Mouse (Mus musculus) forebrain, embryonic 12.5 days (tissue): Measurements from ENCODE around the gene Alox15. TPM values are rescaled to one million over a fixed set of nuclear protein-coding genes. Genes with fewer than 3 reads are reported as not detected.

Source experiments
- ATAC-seq: fragments of 200-750 bp; cut with Nextera tagmentation; 2 replicates; pipeline ENCODE4 v1.8.0; 2017; ENCODE audit warnings: moderate TSS enrichment; ENCODE audit not compliant: low FRiP score
- H3K27ac ChIP-seq: fragments of 300-500 bp; sonication (generic); 2 replicates; pipeline ENCODE4 v1.5.1; 2016; ENCODE audit warnings: mild to moderate bottlenecking
- H3K27me3 ChIP-seq: fragments of 300-500 bp; sonication (generic); 2 replicates; pipeline ENCODE4 v1.6.1; 2016; ENCODE audit warnings: mild to moderate bottlenecking
- H3K36me3 ChIP-seq: fragments of 300-500 bp; sonication (generic); replicated peaks from 2 replicates; pipeline ENCODE4 v1.6.1; 2016; ENCODE audit warnings: mild to moderate bottlenecking
- H3K4me1 ChIP-seq: fragments of 300-500 bp; sonication (generic); 2 replicates; pipeline ENCODE4 v1.6.1; 2016
- H3K4me2 ChIP-seq: fragments of 300-500 bp; sonication (generic); 2 replicates; pipeline ENCODE4 v1.6.1; 2016; ENCODE audit warnings: mild to moderate bottlenecking, moderate library complexity
- H3K4me3 ChIP-seq: fragments of 300-500 bp; sonication (generic); replicated peaks from 2 replicates; pipeline ENCODE4 v1.5.1; 2016; ENCODE audit warnings: mild to moderate bottlenecking
- H3K9ac ChIP-seq: fragments of 300-500 bp; sonication (generic); 2 replicates; pipeline ENCODE4 v1.6.1; 2016; ENCODE audit warnings: mild to moderate bottlenecking
- H3K9me3 ChIP-seq: fragments of 300-500 bp; sonication (generic); 2 replicates; pipeline ENCODE4 v1.6.1; 2016
- WGBS: fragments of 180-500 bp; shearing (Covaris S2); methylation state at CpG from one replicate; pipeline ENCODE4 v1.1.7; 2016; 5-methylcytosine and 5-hydroxymethylcytosine counted together
- polyA plus RNA-seq: library from polyadenylated mRNA; unstranded; fragments of >200 nt; fragmentation: Nextera tagmentation; extraction: Ambion mirVana; gene quantifications from 2 replicates; pipeline ENCODE4 v1.2.1, GENCODE M21; 2016

The Alox15 gene
- polyA plus RNA-seq, 1 experiment from 2014 or later, result 0.34 TPM

GRCm38 (mm10) chr11:70302293-70302692 is 49.5 kb downstream of the Alox15 start:
- H3K4me2 ChIP-seq, result no peak overlapping the region
- WGBS, result 83% methylated on average over 4 of the region's 4 CpGs
- H3K27ac ChIP-seq, result no peak overlapping the region
- H3K4me3 ChIP-seq, result no peak overlapping the region
- no peak for ATAC-seq
- no peaks in the 10 kb centered on the region for H3K4me1 ChIP-seq
- H3K9me3 ChIP-seq, result peaks cover 6% of the 10 kb centered on the region
- H3K9ac ChIP-seq, result no peak overlapping the region
- H3K27me3 ChIP-seq, result peaks cover 5% of the 10 kb centered on the region; the same call in 1 of the 2 replicates
- H3K36me3 ChIP-seq, result no peaks in the 10 kb centered on the region

GRCm38 (mm10) chr11:70297836-70298454 is 53.9 kb downstream of the Alox15 start:
- no peak for ATAC-seq
- WGBS, result 65% methylated on average over 12 of the region's 12 CpGs
- Histone ChIP-seq H3K27ac (no peak overlapping the region), H3K36me3 (no peaks in the 10 kb centered on the region), H3K4me2 (no peak overlapping the region), H3K4me3 (no peak overlapping the region), H3K9me3 (peaks cover 6% of the 10 kb centered on the region), H3K9ac (no peak overlapping the region), H3K27me3 (no peaks in the 10 kb centered on the region), H3K4me1 (no peaks in the 10 kb centered on the region)

GRCm38 (mm10) chr11:70297405-70297804 is 54.4 kb downstream of the Alox15 start:
- no peak for ATAC-seq
- Histone ChIP-seq H3K4me2 (no peak overlapping the region), H3K27ac (no peak overlapping the region), H3K36me3 (no peaks in the 10 kb centered on the region), H3K9ac (no peak overlapping the region), H3K4me3 (no peak overlapping the region), H3K27me3 (no peaks in the 10 kb centered on the region), H3K9me3 (peaks cover 6% of the 10 kb centered on the region), H3K4me1 (no peaks in the 10 kb centered on the region)
- WGBS, result 64% methylated on average over 4 of the region's 4 CpGs

Other genes with a start within 250 kb of the Alox15 start
- not detected in 2 replicates for gene Mgl2, start 221.7 kb downstream of the Alox15 start, polyA plus RNA-seq
- gene Clec10a, start 195.8 kb downstream of the Alox15 start, polyA plus RNA-seq, result 0.17 and 0.33 TPM in 2 replicates
- 1.5 and 2.5 TPM in 2 replicates for gene Slc16a11, start 139.3 kb downstream of the Alox15 start, polyA plus RNA-seq
- 14.3 and 14.4 TPM in 2 replicates for gene Slc16a13, start 131.0 kb downstream of the Alox15 start, polyA plus RNA-seq
- gene Bcl6b, start 122.2 kb downstream of the Alox15 start, polyA plus RNA-seq, result 5.7 and 5.9 TPM in 2 replicates
- gene 0610010K14Rik, start 114.1 kb downstream of the Alox15 start, polyA plus RNA-seq, result 203 and 215 TPM in 2 replicates
- gene Gm21988, start 112.2 kb downstream of the Alox15 start, polyA plus RNA-seq, result 9.4 and 11.2 TPM in 2 replicates
- gene Rnasek, start 112.2 kb downstream of the Alox15 start, polyA plus RNA-seq, result 151 and 152 TPM in 2 replicates
- 1.3 and 1.6 TPM in 2 replicates for gene Alox12, start 96.7 kb downstream of the Alox15 start, polyA plus RNA-seq
- gene Alox12e, start 29.4 kb downstream of the Alox15 start, polyA plus RNA-seq, result not detected in 2 replicates
- 40.3 and 46.2 TPM in 2 replicates for gene Pelp1, start 58.0 kb upstream of the Alox15 start, polyA plus RNA-seq
- 36.9 and 40.5 TPM in 2 replicates for gene Arrb2, start 80.6 kb upstream of the Alox15 start, polyA plus RNA-seq
- gene Med11, start 99.9 kb upstream of the Alox15 start, polyA plus RNA-seq, result 32.1 and 32.5 TPM in 2 replicates
- gene Zmynd15, start 107.4 kb upstream of the Alox15 start, polyA plus RNA-seq, result 0.35 and 0.43 TPM in 2 replicates
- 0.74 and 1.0 TPM in 2 replicates for gene Cxcl16, start 108.0 kb upstream of the Alox15 start, polyA plus RNA-seq
- 0.35 and 0.49 TPM in 2 replicates for gene Tm4sf5, start 153.2 kb upstream of the Alox15 start, polyA plus RNA-seq
- gene Vmo1, start 162.6 kb upstream of the Alox15 start, polyA plus RNA-seq, result not detected in 2 replicates
- gene Gltpd2, start 167.2 kb upstream of the Alox15 start, polyA plus RNA-seq, result not detected in 2 replicates
- 758 and 788 TPM in 2 replicates for gene Psmb6, start 173.3 kb upstream of the Alox15 start, polyA plus RNA-seq
- not detected in 2 replicates for gene Gm40193, start 180.9 kb upstream of the Alox15 start, polyA plus RNA-seq
- 3.4 and 4.0 TPM in 2 replicates for gene Pld2, start 188.0 kb upstream of the Alox15 start, polyA plus RNA-seq
- gene Mink1, start 210.8 kb upstream of the Alox15 start, polyA plus RNA-seq, result 15.3 and 17.4 TPM in 2 replicates